Mouse (Mus musculus) ES-Bruce4 (cell line): ENCODE data around the gene Snx12.

Source experiments
- CTCF ChIP-seq: IDR thresholded peaks from one replicate; pipeline ENCODE4 v1.8.1; 2011; ENCODE audit warnings: low read depth, low read length
- EP300 ChIP-seq: IDR thresholded peaks from 2 replicates; pipeline ENCODE4 v1.6.1; 2011; ENCODE audit warnings: low read depth, low read length; ENCODE audit not compliant: insufficient read depth

DNA sequence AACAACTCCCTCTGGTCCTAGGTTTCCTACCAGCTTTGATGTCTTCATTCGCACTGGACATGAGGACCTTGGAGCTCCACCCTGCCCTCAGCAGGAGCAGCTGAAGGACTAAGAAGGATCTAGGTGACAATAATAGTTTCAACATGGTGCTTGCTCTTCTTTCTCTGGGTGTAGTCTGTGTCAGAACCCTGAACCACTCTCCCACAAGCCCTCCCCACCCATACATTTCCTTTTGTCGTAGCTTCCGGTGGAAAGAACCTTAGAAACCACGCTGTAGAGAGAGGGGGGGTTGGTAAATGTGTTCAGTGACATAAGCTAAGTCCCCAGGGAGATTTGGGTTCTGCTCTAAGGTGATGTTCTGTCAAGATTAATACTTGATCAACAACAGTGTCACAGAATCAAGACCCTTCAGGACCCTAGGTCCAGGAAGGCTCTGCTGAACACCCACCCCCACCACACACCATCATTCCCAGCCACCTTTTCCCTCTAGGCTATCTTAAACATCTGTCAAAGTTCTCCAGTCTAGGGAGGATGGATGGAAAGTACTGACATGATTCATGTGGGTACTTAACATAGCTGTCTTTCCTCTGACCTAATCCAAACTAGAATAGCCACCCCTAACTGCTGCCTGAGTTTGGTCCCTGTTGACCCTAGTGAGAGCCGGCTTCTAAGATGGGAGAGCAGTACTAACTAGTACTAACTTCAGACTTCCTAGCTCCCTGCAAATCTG lies 45.8 kb upstream of the Snx12 start, which contains the start of gene Il2rg:
- no peak for TF ChIP-seq EP300
- TF ChIP-seq CTCF, result no peak
